ENCODE assay signal across 25 mouse cellular contexts in the genomic region with DNA sequence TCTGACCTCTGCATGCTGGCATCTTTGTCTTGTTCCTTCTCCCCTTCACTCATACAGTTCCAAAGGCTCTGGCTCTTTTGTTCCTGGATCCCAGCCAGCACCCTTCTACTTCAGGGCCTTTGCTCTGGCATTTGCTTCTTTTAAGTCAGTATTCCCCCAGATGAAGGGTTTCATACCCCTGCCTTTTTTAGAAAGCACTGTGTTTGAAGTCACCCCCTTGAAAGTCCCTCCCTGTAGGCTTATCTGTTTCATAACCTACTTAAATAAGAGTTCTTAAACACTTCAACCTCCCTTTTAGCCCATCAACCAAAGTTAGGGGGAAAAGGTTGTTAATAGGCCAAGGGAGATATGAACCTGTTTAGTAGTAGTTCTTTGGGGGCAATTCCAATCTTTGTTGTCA.
"Had no signal": no experiment of that assay in that cellular context is flagged by ENCODE, and none has a peak within 500 bp of the region (broad histone marks: within the 10 kb centered on the region; RNA-seq: fewer than 3 reads in every experiment).

No protein-coding gene starts in this region.

- H3K36me3 ChIP-seq: heart, embryonic 13.5 days; heart, embryonic 15.5 days; hindbrain, embryonic 13.5 days; hindbrain, embryonic 15.5 days; kidney, embryonic 15.5 days; limb, embryonic 13.5 days; limb, embryonic 15.5 days had no signal

- H3K4me3 ChIP-seq: heart, adult 2 months; heart, embryonic 13.5 days; heart, embryonic 15.5 days; hindbrain, embryonic 13.5 days; hindbrain, embryonic 15.5 days; kidney, embryonic 15.5 days; limb, embryonic 13.5 days; limb, embryonic 15.5 days had no signal

- H3K4me2 ChIP-seq: heart, embryonic 11.5 days; heart, embryonic 13.5 days; heart, embryonic 15.5 days; hindbrain, embryonic 13.5 days; hindbrain, embryonic 15.5 days; kidney, embryonic 15.5 days; limb, embryonic 13.5 days; limb, embryonic 15.5 days had no signal

- DNase-seq: gastrocnemius, postnatal 14 days; gastrocnemius, postnatal 36 days; heart, adult 11 months; heart, adult 2 months; heart, postnatal 14 days; heart, postnatal 36 days; kidney, adult 11 months; kidney, adult 2 months; kidney, adult 9 months; kidney, postnatal 14 days; kidney, postnatal 36 days; layer of hippocampus, adult 9-11 months; layer of hippocampus, postnatal 36 days; left cerebral cortex, postnatal 4 days had no signal

- H3K4me1 ChIP-seq: heart, embryonic 13.5 days; heart, embryonic 15.5 days; hindbrain, embryonic 13.5 days; hindbrain, embryonic 15.5 days; kidney, embryonic 15.5 days; limb, embryonic 13.5 days; limb, embryonic 15.5 days had no signal

- ATAC-seq: hindbrain, postnatal 0 days; intestine, embryonic 16.5 days had no signal

- H3K27ac ChIP-seq: heart, adult 2 months; heart, embryonic 13.5 days; heart, embryonic 15.5 days; hindbrain, embryonic 13.5 days; hindbrain, embryonic 15.5 days; hindbrain, postnatal 0 days; kidney, embryonic 15.5 days; kidney, postnatal 0 days; limb, embryonic 13.5 days; limb, embryonic 15.5 days had no signal

- H3K9me3 ChIP-seq: heart, embryonic 13.5 days; heart, embryonic 15.5 days; hindbrain, embryonic 13.5 days; hindbrain, embryonic 15.5 days; kidney, embryonic 15.5 days; limb, embryonic 13.5 days; limb, embryonic 15.5 days had no signal

- H3K9ac ChIP-seq: heart, embryonic 13.5 days; heart, embryonic 15.5 days; hindbrain, embryonic 13.5 days; hindbrain, embryonic 15.5 days; kidney, embryonic 15.5 days; limb, embryonic 13.5 days; limb, embryonic 15.5 days had no signal

- H3K27me3 ChIP-seq: heart, embryonic 13.5 days; heart, embryonic 15.5 days; hindbrain, embryonic 13.5 days; hindbrain, embryonic 15.5 days; kidney, embryonic 15.5 days; limb, embryonic 13.5 days; limb, embryonic 15.5 days had no signal
